Mouse (Mus musculus) ovary, postnatal 14 days (tissue): ENCODE data around the gene Pls1.

Experiments used
- DNase-seq: peaks from one replicate; pipeline ENCODE4 v3.0.0; 2022; ENCODE audit warnings: low spot score

Gene Pls1

GRCm38 (mm10) chr9:95844825-95845460 is at the start of gene Pls1:
TSS of gene Pls1 (minus strand) at chr9:95845311.
- DNase-seq, result peak; percentile 89

GRCm38 (mm10) chr9:95882751-95883150 is 37.6 kb upstream of the Pls1 start:
- no peak for DNase-seq

- no peak for DNase-seq
These were observed 33.1 kb upstream of the Pls1 start for GRCm38 (mm10) chr9:95878246-95878645.

- DNase-seq, result no peak
These were observed 13.0 kb upstream of the Pls1 start for GRCm38 (mm10) chr9:95858027-95858570.

- DNase-seq, result peak; percentile 87
These were observed 12.4 kb upstream of the Pls1 start, which contains the start of gene Atr for GRCm38 (mm10) chr9:95857414-95858026. TSS of gene Atr (plus strand) at chr9:95857597.

GRCm38 (mm10) chr9:95856004-95856403 is 10.9 kb upstream of the Pls1 start:
- DNase-seq, result no peak

- no peak for DNase-seq
These were observed 9.8 kb upstream of the Pls1 start for GRCm38 (mm10) chr9:95854891-95855290.

GRCm38 (mm10) chr9:95852896-95853295 is 7.8 kb upstream of the Pls1 start:
- peak; percentile 64 for DNase-seq

- no peak for DNase-seq
These were observed 6.6 kb upstream of the Pls1 start for GRCm38 (mm10) chr9:95851671-95852070.

- DNase-seq, result no peak
These were observed 600 bp upstream of the Pls1 start for GRCm38 (mm10) chr9:95845711-95846110.

GRCm38 (mm10) chr9:95839424-95839823 is 5.7 kb downstream of the Pls1 start:
- DNase-seq, result no peak

- DNase-seq, result no peak
These were observed 9.4 kb downstream of the Pls1 start for GRCm38 (mm10) chr9:95835741-95836140.

GRCm38 (mm10) chr9:95834799-95835198 is 10.3 kb downstream of the Pls1 start:
- DNase-seq, result no peak

- DNase-seq, result no peak
These were observed 12.4 kb downstream of the Pls1 start for GRCm38 (mm10) chr9:95832758-95833157.

GRCm38 (mm10) chr9:95827565-95827964 is 17.5 kb downstream of the Pls1 start:
- DNase-seq, result no peak

- DNase-seq, result no peak
These were observed 22.6 kb downstream of the Pls1 start for GRCm38 (mm10) chr9:95822531-95822930.

GRCm38 (mm10) chr9:95815706-95816105 is 29.4 kb downstream of the Pls1 start:
- no peak for DNase-seq

- DNase-seq, result no peak
These were observed 30.0 kb downstream of the Pls1 start for GRCm38 (mm10) chr9:95815015-95815673.

- DNase-seq, result no peak
These were observed 31.2 kb downstream of the Pls1 start for GRCm38 (mm10) chr9:95813721-95814531.

- DNase-seq, result no peak
These were observed 33.3 kb downstream of the Pls1 start for GRCm38 (mm10) chr9:95811817-95812216.

- no peak for DNase-seq
These were observed 35.5 kb downstream of the Pls1 start for GRCm38 (mm10) chr9:95809596-95809995.

- no peak for DNase-seq
These were observed 39.7 kb downstream of the Pls1 start for GRCm38 (mm10) chr9:95805449-95805848.
